Mouse (Mus musculus) lung, postnatal 36 days (tissue): ENCODE results near the gene Zswim9.

Source experiments
- DNase-seq: peaks from one replicate; pipeline ENCODE4 v3.0.0; 2022; ENCODE audit warnings: mixed read lengths

Gene Zswim9

DNA sequence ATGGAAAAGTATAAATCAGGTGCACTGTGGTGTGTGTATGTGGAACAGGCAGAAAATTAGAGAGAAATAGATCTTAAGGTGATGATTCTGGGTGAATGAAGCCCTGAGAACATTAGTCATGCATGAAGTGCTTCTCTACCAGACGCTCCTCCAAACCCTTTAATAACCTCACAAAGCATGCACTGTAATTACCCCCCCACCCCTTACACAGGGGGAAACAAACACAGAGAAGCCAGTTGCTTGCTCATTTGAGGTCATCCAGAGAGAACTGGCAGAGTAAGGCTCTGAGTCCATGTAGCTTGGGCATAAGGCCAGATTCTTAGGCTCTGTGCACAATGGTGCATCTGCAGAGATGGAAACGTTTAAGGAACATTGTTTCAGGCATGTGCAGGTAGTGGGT lies 14.1 kb downstream of the Zswim9 start:
- no peak for DNase-seq

DNA sequence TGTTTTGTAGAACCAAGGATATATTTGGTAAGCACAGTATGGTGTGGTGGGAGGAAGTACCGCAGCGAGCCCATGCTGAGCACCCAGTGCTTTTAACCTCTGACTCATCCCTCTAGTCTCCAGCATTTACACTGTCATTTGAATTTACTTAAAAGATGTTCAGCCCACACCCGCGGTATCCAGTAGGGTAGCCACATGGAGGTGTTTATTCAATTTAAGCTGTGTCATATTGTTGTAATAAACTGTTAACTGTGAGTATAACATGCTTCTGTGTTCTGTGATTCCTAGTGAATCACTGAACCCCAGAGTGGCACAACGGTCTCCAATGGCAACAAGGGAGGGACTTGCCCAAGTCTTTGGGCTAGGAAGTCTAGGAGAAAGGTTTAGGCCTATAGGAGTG lies 14.7 kb downstream of the Zswim9 start:
- DNase-seq: no peak

DNA sequence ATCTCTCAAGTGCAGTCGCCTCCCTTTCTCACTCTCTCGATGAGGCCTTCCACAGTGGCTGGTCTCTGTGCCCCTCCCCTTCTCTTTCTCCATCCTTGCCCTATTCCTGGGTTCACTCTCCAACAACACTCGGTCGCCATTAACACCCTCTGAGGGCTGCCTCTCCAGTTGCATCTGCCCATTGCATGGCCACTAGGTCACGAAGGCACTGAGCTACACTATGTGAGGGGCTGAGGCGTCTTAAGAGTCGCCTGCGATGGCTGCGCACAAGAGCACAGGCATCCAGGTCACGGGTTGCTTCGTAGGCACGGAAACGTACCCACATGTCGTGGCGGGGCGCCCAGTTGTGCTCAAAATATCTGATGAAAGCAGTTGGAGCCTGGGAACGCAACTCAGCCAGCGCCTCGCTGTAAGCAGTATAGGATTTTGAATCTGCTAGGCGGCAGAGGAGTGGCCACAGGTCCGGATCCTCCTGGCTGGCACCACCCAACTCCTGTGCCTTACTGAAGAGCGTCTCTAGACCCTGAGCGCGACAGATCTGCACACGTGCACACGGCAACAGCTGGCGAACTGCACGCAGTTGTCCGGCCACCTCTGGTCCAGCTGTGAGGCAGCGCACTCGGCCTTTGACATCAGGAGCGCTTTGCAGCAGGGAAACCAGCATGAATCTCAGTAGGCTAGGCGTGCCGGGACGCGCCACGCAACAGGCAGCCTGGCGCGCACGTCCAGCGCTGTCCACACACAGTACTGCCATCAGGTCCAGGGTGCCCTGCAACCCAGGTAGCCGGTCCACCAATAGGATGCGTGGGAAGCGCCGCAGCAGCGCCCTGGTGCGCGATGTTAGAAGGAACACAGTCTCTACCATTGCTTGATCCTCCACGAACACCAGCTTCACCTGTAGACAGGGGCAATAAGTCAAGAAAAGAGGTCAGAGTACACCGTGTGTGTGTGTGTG lies 17.5 kb downstream of the Zswim9 start:
- no peak for DNase-seq

DNA sequence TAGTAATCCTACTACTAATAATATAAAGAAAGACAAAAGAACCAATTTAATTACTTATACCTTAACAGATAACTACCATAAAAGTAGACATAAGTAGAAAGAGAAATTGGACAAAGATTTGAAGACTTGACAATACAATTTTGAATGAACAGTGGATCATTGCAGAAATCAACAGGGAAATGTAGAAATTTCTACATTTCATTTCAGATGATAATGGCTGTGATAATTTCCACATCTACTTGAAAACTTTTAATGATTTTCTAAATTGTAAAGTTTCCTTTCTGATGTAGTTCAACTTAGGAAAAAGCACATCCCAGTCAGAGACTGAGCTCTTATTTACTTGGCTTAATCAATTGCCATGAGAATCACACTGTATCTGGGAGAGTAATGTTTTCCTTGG lies 65.8 kb downstream of the Zswim9 start, which contains the start of gene Vmn1r89:
Vmn1r89 (plus strand) TSS at position 301 of the 400 bp plus-strand sequence.
- DNase-seq: no peak
